Mouse (Mus musculus) adrenal gland, adult (tissue): ENCODE measurements at regions not wholly inside any gene's neighbourhood (a gene's known extent, or its start where the extent isn't known, plus 50 kb on each side); places are given as distances from the start of the nearest gene placed in this dataset.

Experiments used
- DNase-seq, 2 experiments: peaks; one replicate each; pipeline ENCODE4 v3.0.0; 2022 to 2023; ENCODE audit warnings: low spot score in 1 of 2; ENCODE audit not compliant: inconsistent age in 2 of 2

GRCm38 (mm10) chr5:35332001-35332400 lies 53.9 kb downstream of the Adra2c start:
- no peak for DNase-seq

DNA sequence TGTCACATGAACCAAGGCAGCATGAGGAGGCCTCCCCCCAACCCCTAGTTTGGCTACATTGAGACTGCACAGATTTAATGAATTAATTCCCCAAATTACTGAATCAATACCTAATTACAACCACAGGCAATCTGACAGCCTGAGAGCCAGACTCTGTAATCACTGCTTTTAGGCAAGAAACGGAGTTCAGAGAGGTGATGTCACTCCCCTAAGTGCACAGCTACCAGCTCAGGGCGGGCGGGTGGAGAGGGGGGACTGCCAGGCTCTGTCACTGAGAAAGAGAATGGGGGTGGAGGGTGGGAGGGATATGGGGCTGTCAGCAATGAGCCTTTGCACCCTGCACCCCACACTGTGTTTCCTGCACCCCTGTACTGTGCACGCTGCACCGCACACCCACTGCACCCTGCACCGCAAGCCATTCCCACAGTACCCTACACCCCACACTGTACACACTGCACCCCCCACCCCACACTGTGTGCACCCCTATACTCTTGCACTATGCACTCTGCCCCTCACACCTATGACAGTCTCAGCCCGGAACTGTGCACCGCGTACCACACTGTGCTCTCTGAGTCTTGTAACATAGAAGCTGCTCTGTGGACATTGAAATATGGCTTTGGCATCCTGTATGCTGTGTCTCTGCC lies 54.4 kb upstream of the Hmx1 start:
- DNase-seq = no peak

GRCm38 (mm10) chr5:35335081-35335480 lies 53.8 kb upstream of the Hmx1 start:
- peak in 1 of 2 experiments; percentile 65 for DNase-seq
